Mouse (Mus musculus) myocyte (in vitro differentiated cells): ENCODE measurements around the gene Nfkbie. TPM values are rescaled to one million over a fixed set of nuclear protein-coding genes. Genes with fewer than 3 reads are reported as not detected.

ENCODE experiments used
- H3K27me3 ChIP-seq: one replicate; pipeline ENCODE4 v1.6.1; 2011; ENCODE audit not compliant: control insufficient read depth, insufficient read depth, insufficient read length
- H3K36me3 ChIP-seq: one replicate; pipeline ENCODE4 v1.6.1; 2011; ENCODE audit not compliant: control insufficient read depth, insufficient read depth
- H3K4me2 ChIP-seq: one replicate; pipeline ENCODE4 v1.6.1; 2011; ENCODE audit warnings: low read depth, control low read depth
- H3K4me3 ChIP-seq: one replicate; pipeline ENCODE4 v1.5.1; 2011; ENCODE audit warnings: mild to moderate bottlenecking, control low read depth, moderate library complexity
- H3K79me2 ChIP-seq: one replicate; pipeline ENCODE4 v1.6.1; 2011; ENCODE audit not compliant: control insufficient read depth, insufficient read depth
- H3ac ChIP-seq: one replicate; pipeline ENCODE4 v1.6.1; 2011; ENCODE audit not compliant: control insufficient read depth, insufficient read length
- CEBPB ChIP-seq: IDR thresholded peaks from 2 replicates; pipeline ENCODE4 v1.6.1; 2011; ENCODE audit warnings: mild to moderate bottlenecking, moderate library complexity; ENCODE audit not compliant: poor library complexity, insufficient read depth, severe bottlenecking
- E2F4 ChIP-seq: IDR thresholded peaks from one replicate; pipeline ENCODE4 v1.6.1; 2011; ENCODE audit warnings: mild to moderate bottlenecking, control low read depth, moderate library complexity; ENCODE audit not compliant: insufficient read depth
- MAX ChIP-seq: IDR thresholded peaks from one replicate; pipeline ENCODE4 v1.6.1; 2011; ENCODE audit warnings: low read depth, mild to moderate bottlenecking, control low read depth
- MYOD1 ChIP-seq, 3 experiments: IDR thresholded peaks; one replicate each; pipeline ENCODE4 v1.6.1; 2011; ENCODE audit warnings: control low read depth in 2 of 3, low read depth in 2 of 3, mild to moderate bottlenecking in 2 of 3, moderate library complexity in 1 of 3; ENCODE audit not compliant: insufficient read length in 2 of 3, control insufficient read depth in 1 of 3
- MYOG ChIP-seq, 3 experiments: IDR thresholded peaks; one replicate each; pipeline ENCODE4 v1.6.1; 2011; ENCODE audit warnings: control low read depth in 2 of 3, low read depth in 2 of 3, mild to moderate bottlenecking in 2 of 3; ENCODE audit not compliant: insufficient read length in 2 of 3, control insufficient read depth in 1 of 3, insufficient read depth in 1 of 3
- POLR2A ChIP-seq: IDR thresholded peaks from one replicate; pipeline ENCODE4 v1.6.1; 2011; ENCODE audit warnings: low read depth, mild to moderate bottlenecking, control low read depth, moderate library complexity; ENCODE audit not compliant: insufficient read length
- POLR2AphosphoS2 ChIP-seq: IDR thresholded peaks from one replicate; pipeline ENCODE4 v1.6.1; 2011; ENCODE audit warnings: low read depth, control low read depth; ENCODE audit not compliant: insufficient read length
- REST ChIP-seq: IDR thresholded peaks from one replicate; pipeline ENCODE4 v1.6.1; 2011; ENCODE audit warnings: mild to moderate bottlenecking, control low read depth, moderate library complexity; ENCODE audit not compliant: insufficient read depth, insufficient read length
- SRF ChIP-seq: IDR thresholded peaks from one replicate; pipeline ENCODE4 v1.6.1; 2011; ENCODE audit warnings: low read depth; ENCODE audit not compliant: control insufficient read depth, insufficient read length
- TCF12 ChIP-seq: IDR thresholded peaks from one replicate; pipeline ENCODE4 v1.6.1; 2011; ENCODE audit warnings: mild to moderate bottlenecking, control low read depth; ENCODE audit not compliant: poor library complexity, insufficient read depth, severe bottlenecking
- TCF3 ChIP-seq: IDR thresholded peaks from one replicate; pipeline ENCODE4 v1.6.1; 2011; ENCODE audit warnings: low read depth, control low read depth; ENCODE audit not compliant: insufficient read length
- USF1 ChIP-seq: IDR thresholded peaks from one replicate; pipeline ENCODE4 v1.6.1; 2011; ENCODE audit warnings: low read depth, mild to moderate bottlenecking, control low read depth, moderate library complexity
- polyA plus RNA-seq: library from polyadenylated mRNA; unstranded; fragments of >200 nt; fragmentation: generic; extraction: Trizol; gene quantifications from one replicate; pipeline ENCODE4 v1.2.1, GENCODE M21; 2012; ENCODE audit warnings: missing spikeins

Nfkbie gene
- polyA plus RNA-seq, 1 experiment: 7.3 TPM

GRCm38 (mm10) chr17:45515204-45515726 is 40.2 kb upstream of the Nfkbie start:
- no peaks in the 10 kb centered on the region for H3K36me3 ChIP-seq
- H3K79me2 ChIP-seq: no peaks in the 10 kb centered on the region

DNA sequence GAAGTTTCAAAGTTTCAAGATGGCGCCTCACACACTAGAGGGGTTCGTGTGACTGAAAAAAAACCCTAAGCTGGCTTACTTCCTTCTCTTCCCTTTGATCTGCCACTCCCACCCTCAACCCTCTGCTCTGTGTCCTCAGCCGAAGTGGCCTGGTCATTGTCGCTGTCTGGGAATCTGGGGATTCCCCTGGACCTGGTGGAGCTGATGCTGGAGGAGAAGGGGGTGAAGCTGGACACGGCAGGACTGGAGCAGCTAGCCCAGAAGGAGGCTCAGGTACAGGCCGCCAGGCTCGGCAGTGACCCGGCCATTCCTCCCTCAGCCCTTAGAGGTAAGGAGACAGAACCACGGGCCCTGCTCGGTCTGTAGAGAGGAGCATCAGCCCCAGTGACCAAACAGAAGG is 39.7 kb upstream of the Nfkbie start:
- Histone ChIP-seq H3K4me3 (no peak overlapping the region), H3K36me3 (no peaks in the 10 kb centered on the region), H3K4me2 (no peak overlapping the region), H3K27me3 (no peaks in the 10 kb centered on the region), H3ac (no peak overlapping the region), H3K79me2 (no peaks in the 10 kb centered on the region)
- TF ChIP-seq REST (no peak), USF1 (no peak), MYOG (IDR thresholded peaks at IDR 0.05; ENCODE audit: control insufficient read depth in 1 of 3, insufficient read depth in 1 of 3, insufficient read length in 2 of 3, low read depth in 2 of 3) (no peak), TCF12 (no peak), MYOD1 (IDR thresholded peaks at IDR 0.05; ENCODE audit: control insufficient read depth in 1 of 3, insufficient read length in 2 of 3, low read depth in 2 of 3) (no peak), POLR2A (no peak), E2F4 (no peak), SRF (no peak), MAX (no peak), TCF3 (no peak), POLR2AphosphoS2 (no peak), CEBPB (no peak)

More at GRCm38 (mm10) chr17:45515204-45515726, 40.2 kb upstream of the Nfkbie start:
- Histone ChIP-seq H3K27me3 (no peaks in the 10 kb centered on the region), H3K4me3 (no peak overlapping the region), H3K4me2 (no peak overlapping the region), H3ac (no peak overlapping the region)
- no peak for TF ChIP-seq MAX
- no peak for TF ChIP-seq USF1
- TF ChIP-seq MYOD1 (IDR thresholded peaks at IDR 0.05; ENCODE audit: control insufficient read depth in 1 of 3, insufficient read length in 2 of 3, low read depth in 2 of 3): no peak
- no peak for TF ChIP-seq TCF12
- TF ChIP-seq CEBPB: no peak

- Histone ChIP-seq H3K4me3 (no peak overlapping the region), H3ac (no peak overlapping the region), H3K4me2 (no peak overlapping the region), H3K79me2 (no peaks in the 10 kb centered on the region), H3K27me3 (no peaks in the 10 kb centered on the region), H3K36me3 (no peaks in the 10 kb centered on the region)
- TF ChIP-seq CEBPB (no peak), POLR2AphosphoS2 (no peak), MAX (no peak), TCF3 (no peak), E2F4 (no peak), TCF12 (no peak), REST (no peak), USF1 (no peak), SRF (no peak)
These were observed 39.0 kb upstream of the Nfkbie start for GRCm38 (mm10) chr17:45516488-45516887.

GRCm38 (mm10) chr17:45517135-45517534 is 38.4 kb upstream of the Nfkbie start:
- no peak overlapping the region for H3K4me3 ChIP-seq
- H3K4me2 ChIP-seq: no peak overlapping the region
- no peaks in the 10 kb centered on the region for H3K79me2 ChIP-seq
- H3K36me3 ChIP-seq: no peaks in the 10 kb centered on the region
- H3K27me3 ChIP-seq: peaks cover under 1% of the 10 kb centered on the region
- H3ac ChIP-seq: no peak overlapping the region
- TF ChIP-seq MAX: no peak
- no peak for TF ChIP-seq CEBPB
- no peak for TF ChIP-seq MYOG (IDR thresholded peaks at IDR 0.05; ENCODE audit: control insufficient read depth in 1 of 3, insufficient read depth in 1 of 3, insufficient read length in 2 of 3, low read depth in 2 of 3)
- no peak for TF ChIP-seq TCF3
- TF ChIP-seq POLR2AphosphoS2: no peak

DNA sequence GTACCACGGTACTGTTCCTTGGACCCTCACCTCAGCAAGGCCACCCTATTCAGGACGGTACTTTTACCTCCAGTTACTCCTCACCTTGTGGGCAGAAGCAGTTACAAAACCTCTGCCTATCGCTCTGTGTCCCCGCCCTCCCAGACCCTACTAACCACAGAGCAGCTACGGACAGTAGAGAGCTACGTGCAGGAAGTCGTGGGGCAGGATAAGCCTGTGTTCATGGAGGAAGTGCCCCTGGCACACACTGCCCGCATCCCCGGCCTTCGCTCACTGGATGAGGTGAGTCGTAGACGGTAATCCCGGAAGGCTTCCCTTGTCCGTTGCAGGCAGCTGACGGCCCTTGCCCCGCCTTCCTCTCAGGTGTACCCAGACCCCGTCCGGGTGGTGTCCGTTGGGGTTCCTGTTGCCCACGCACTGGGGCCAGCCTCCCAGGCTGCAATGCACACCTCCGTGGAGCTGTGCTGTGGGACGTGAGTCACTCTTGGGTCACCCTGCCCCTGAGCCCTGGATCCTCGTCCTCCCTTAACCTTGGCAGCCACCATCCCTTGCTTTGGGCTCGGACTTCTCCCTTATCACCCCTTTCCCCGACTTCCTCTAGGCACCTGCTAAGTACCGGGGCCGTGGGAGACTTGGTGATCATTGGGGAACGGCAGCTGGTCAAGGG is 37.8 kb upstream of the Nfkbie start:
- Histone ChIP-seq H3K36me3 (no peaks in the 10 kb centered on the region), H3K4me3 (no peak overlapping the region), H3K27me3 (peaks cover 6% of the 10 kb centered on the region), H3ac (no peak overlapping the region), H3K79me2 (no peaks in the 10 kb centered on the region), H3K4me2 (no peak overlapping the region)
- TF ChIP-seq TCF3 (no peak), TCF12 (no peak), REST (no peak), POLR2A (no peak), SRF (no peak), MYOG (IDR thresholded peaks at IDR 0.05; ENCODE audit: control insufficient read depth in 1 of 3, insufficient read depth in 1 of 3, insufficient read length in 2 of 3, low read depth in 2 of 3) (no peak), CEBPB (no peak), USF1 (no peak), POLR2AphosphoS2 (no peak), E2F4 (no peak), MAX (no peak), MYOD1 (IDR thresholded peaks at IDR 0.05; ENCODE audit: control insufficient read depth in 1 of 3, insufficient read length in 2 of 3, low read depth in 2 of 3) (no peak)
